Mouse (Mus musculus) liver, embryonic 14.5 days (tissue): Measurements from ENCODE around the gene Elmsan1.

Experiments
- CTCF ChIP-seq: IDR thresholded peaks from 2 replicates; pipeline ENCODE4 v1.5.1; 2016; ENCODE audit warnings: antibody characterized with exemption, low read depth, control low read depth
- EP300 ChIP-seq: IDR thresholded peaks from 2 replicates; pipeline ENCODE4 v1.6.1; 2016; ENCODE audit warnings: antibody characterized with exemption, low read depth

GRCm38 (mm10) chr12:84215758-84216440, 2.8 kb downstream of the Elmsan1 start:
- TF ChIP-seq CTCF (no peak), EP300 (no peak)
